9 mouse cellular contexts compared by ENCODE assay signal in genomic region chr14:33146287-33146686, GRCm38 (mm10). TPM values are rescaled to one million over a fixed set of nuclear protein-coding genes. Genes with fewer than 3 reads are reported as not detected.
A peak's percentile ranks its signal among the peaks of the same experiment; 100 is the strongest.
DNase-seq lines count a peak whose midpoint lies in the region; ATAC-seq lines count a peak whose summit lies in the region.
"Had no signal": no experiment of that assay in that cellular context is flagged by ENCODE, and none has a peak within 500 bp of the region (broad histone marks: within the 10 kb centered on the region; RNA-seq: fewer than 3 reads in every experiment).

No protein-coding gene starts in this region.

- H3K9ac ChIP-seq in kidney, embryonic 15.5 days: no peak overlapping the region
- H3K9ac ChIP-seq: embryonic facial prominence, embryonic 15.5 days; limb, embryonic 12.5 days had no signal

- H3K4me1 ChIP-seq in kidney, embryonic 15.5 days: 0 out of 2 replicates have a peak, but pooled peaks cover 3% of the 10 kb centered on the region
- H3K4me1 ChIP-seq: limb, embryonic 12.5 days had no signal

- no peak overlapping the region for H3K4me3 ChIP-seq in kidney, embryonic 15.5 days (replicated peaks)
- H3K4me3 ChIP-seq: embryonic facial prominence, embryonic 15.5 days; limb, embryonic 12.5 days had no signal

- no peak overlapping the region for H3K27ac ChIP-seq in kidney, embryonic 15.5 days
- H3K27ac ChIP-seq: embryonic facial prominence, embryonic 15.5 days; limb, embryonic 12.5 days had no signal

- peak; percentile 6 for DNase-seq in kidney, adult 9 months
- peak; percentile 25 for DNase-seq in thymus, postnatal 0 days (ENCODE audit: low spot score)
- no peak for DNase-seq in thymus, postnatal 36 days
- peak; percentile 13 for DNase-seq in embryo, embryonic 9.5 days (ENCODE audit: extremely low spot score)
- no peak for DNase-seq in ovary, postnatal 14 days (ENCODE audit: low spot score)

- H3K4me2 ChIP-seq in kidney, embryonic 15.5 days: no peak overlapping the region
- H3K4me2 ChIP-seq: embryonic facial prominence, embryonic 15.5 days; limb, embryonic 12.5 days had no signal

- peaks cover 27% of the 10 kb centered on the region for H3K27me3 ChIP-seq in kidney, embryonic 15.5 days
- H3K27me3 ChIP-seq: embryonic facial prominence, embryonic 15.5 days had no signal

- ATAC-seq in kidney, embryonic 15.5 days (replicated peaks; ENCODE audit: low FRiP score): no peak
- no peak for ATAC-seq in erythroblast, adult 5-6 weeks (replicated peaks; ENCODE audit: low FRiP score, poor library complexity, severe bottlenecking)

- no peaks in the 10 kb centered on the region for H3K36me3 ChIP-seq in kidney, embryonic 15.5 days
- H3K36me3 ChIP-seq: embryonic facial prominence, embryonic 15.5 days; limb, embryonic 12.5 days had no signal

- WGBS in kidney, embryonic 15.5 days: 8% methylated on average over 2 of the region's 2 CpGs

- H3K9me3 ChIP-seq in kidney, embryonic 15.5 days (replicated peaks): no peaks in the 10 kb centered on the region
- H3K9me3 ChIP-seq: embryonic facial prominence, embryonic 15.5 days; limb, embryonic 12.5 days had no signal

RNA-seq across cellular contexts. Expression of gene Wdfy4, which starts 39.0 kb away (rescaled TPM):
- polyA plus RNA-seq in kidney, embryonic 15.5 days (2015; fragmentation: Nextera tagmentation; extraction: Ambion mirVana): 0.18 and 0.22 TPM in 2 replicates
- 3.5 and 4.3 TPM in 2 replicates for polyA plus RNA-seq in thymus, postnatal 0 days (2015; fragmentation: Nextera tagmentation; extraction: Ambion mirVana)
- 6.7 and 13.6 TPM in 2 replicates for total RNA-seq in erythroblast, adult 5-6 weeks (2015; ENCODE audit: low replicate concordance)
- 5.9 and 8.2 TPM in 2 replicates for total RNA-seq in erythroblast, adult 5-6 weeks (2017; ENCODE audit: low replicate concordance)

Comparison
In these comparisons a context has a peak if more than half of its experiments do, and no peak if none do; other contexts are left out.
1. DNase-seq: peak in kidney, adult 9 months (single experiment), thymus, postnatal 0 days (single experiment) and embryo, embryonic 9.5 days (single experiment); none in thymus, postnatal 36 days (0 of 2) and ovary, postnatal 14 days (single experiment).